Mouse (Mus musculus): ENCODE data around the gene 1700037H04Rik. TPM values are rescaled to one million over a fixed set of nuclear protein-coding genes. Genes with fewer than 3 reads are reported as not detected.

Gene 1700037H04Rik
- total and polyA plus RNA-seq, 2 experiments from 2014 or later = 44.8 to 60.4 TPM

GRCm38 (mm10) chr2:131130849-131131248, 29.0 kb downstream of the 1700037H04Rik start:
- Histone ChIP-seq H3K9me3 (ENCODE audit: low read length) (no peaks in the 10 kb centered on the region), H3K27me3 (ENCODE audit: insufficient read depth, low read length) (no peaks in the 10 kb centered on the region), H3K27ac (ENCODE audit: low read depth, low read length) (no peak overlapping the region), H3K36me3 (ENCODE audit: insufficient read depth, low read length) (no peaks in the 10 kb centered on the region), H3K9ac (replicated peaks; ENCODE audit: low read length, poor library complexity, severe bottlenecking) (no peak overlapping the region), H3K4me3 (ENCODE audit: low read depth, low read length) (no peak overlapping the region), H3K4me2 (ENCODE audit: low read depth, low read length, poor library complexity, severe bottlenecking) (no peak overlapping the region), H3K4me1 (ENCODE audit: insufficient read depth, low read length) (0 out of 2 replicates have a peak, but pooled peaks cover 8% of the 10 kb centered on the region)
- TF ChIP-seq CTCF (IDR thresholded peaks at IDR 0.05) = no peak
- 90% methylated on average over 2 of the region's 2 CpGs for WGBS
- ATAC-seq (ENCODE audit: low FRiP score) = no peak
- no peak for DNase-seq (ENCODE audit: low spot score)

- no peak for DNase-seq (ENCODE audit: low spot score)
- Histone ChIP-seq H3K36me3 (ENCODE audit: insufficient read depth, low read length) (no peaks in the 10 kb centered on the region), H3K27ac (ENCODE audit: low read depth, low read length) (no peak overlapping the region), H3K9ac (replicated peaks; ENCODE audit: low read length, poor library complexity, severe bottlenecking) (no peak overlapping the region), H3K4me3 (ENCODE audit: low read depth, low read length) (no peak overlapping the region), H3K27me3 (ENCODE audit: insufficient read depth, low read length) (no peaks in the 10 kb centered on the region), H3K4me1 (ENCODE audit: insufficient read depth, low read length) (0 out of 2 replicates have a peak, but pooled peaks cover 8% of the 10 kb centered on the region), H3K4me2 (ENCODE audit: low read depth, low read length, poor library complexity, severe bottlenecking) (no peak overlapping the region), H3K9me3 (ENCODE audit: low read length) (no peaks in the 10 kb centered on the region)
- no peak for ATAC-seq (ENCODE audit: low FRiP score)
- 86% methylated on average over 5 of the region's 5 CpGs for WGBS
- TF ChIP-seq CTCF (IDR thresholded peaks at IDR 0.05) = no peak
These were observed 30.0 kb downstream of the 1700037H04Rik start for GRCm38 (mm10) chr2:131129836-131130235.

GRCm38 (mm10) chr2:131128636-131129157, 31.2 kb downstream of the 1700037H04Rik start:
- no peak for DNase-seq (ENCODE audit: low spot score)
- no peaks in the 10 kb centered on the region for H3K9me3 ChIP-seq (ENCODE audit: low read length)

GRCm38 (mm10) chr2:131128211-131128610, 31.7 kb downstream of the 1700037H04Rik start:
- WGBS = 82% methylated on average over 5 of the region's 5 CpGs
- Histone ChIP-seq H3K9me3 (ENCODE audit: low read length) (no peaks in the 10 kb centered on the region), H3K4me3 (ENCODE audit: low read depth, low read length) (no peak overlapping the region), H3K9ac (replicated peaks; ENCODE audit: low read length, poor library complexity, severe bottlenecking) (no peak overlapping the region), H3K27me3 (ENCODE audit: insufficient read depth, low read length) (no peaks in the 10 kb centered on the region), H3K36me3 (ENCODE audit: insufficient read depth, low read length) (no peaks in the 10 kb centered on the region), H3K4me2 (ENCODE audit: low read depth, low read length, poor library complexity, severe bottlenecking) (peak overlapping the region; percentile 78; the same call in 1 of the 2 replicates), H3K27ac (ENCODE audit: low read depth, low read length) (no peak overlapping the region), H3K4me1 (ENCODE audit: insufficient read depth, low read length) (0 out of 2 replicates have a peak, but pooled peaks cover 8% of the 10 kb centered on the region)
- DNase-seq (ENCODE audit: low spot score) (no peak), ATAC-seq (ENCODE audit: low FRiP score) (no peak)
- no peak for TF ChIP-seq CTCF (IDR thresholded peaks at IDR 0.05)

More at GRCm38 (mm10) chr2:131128636-131129157, 31.2 kb downstream of the 1700037H04Rik start:
- ATAC-seq (ENCODE audit: low FRiP score) = no peak
- Histone ChIP-seq H3K4me1 (ENCODE audit: insufficient read depth, low read length) (0 out of 2 replicates have a peak, but pooled peaks cover 8% of the 10 kb centered on the region), H3K36me3 (ENCODE audit: insufficient read depth, low read length) (no peaks in the 10 kb centered on the region), H3K27ac (ENCODE audit: low read depth, low read length) (no peak overlapping the region), H3K9ac (replicated peaks; ENCODE audit: low read length, poor library complexity, severe bottlenecking) (no peak overlapping the region), H3K4me3 (ENCODE audit: low read depth, low read length) (no peak overlapping the region), H3K27me3 (ENCODE audit: insufficient read depth, low read length) (no peaks in the 10 kb centered on the region), H3K4me2 (ENCODE audit: low read depth, low read length, poor library complexity, severe bottlenecking) (0 out of 2 replicates have a peak overlapping the region, but pooled peaks have one; percentile 78)
- 73% methylated on average over 3 of the region's 3 CpGs for WGBS
- no peak for TF ChIP-seq CTCF (IDR thresholded peaks at IDR 0.05)

- H3K4me2 ChIP-seq (ENCODE audit: low read depth, low read length, poor library complexity, severe bottlenecking) = peak within 1 kb of the TSS; percentile 78
- WGBS = 3% methylated on average over 28 of the region's 28 CpGs
- H3K9me3 ChIP-seq (ENCODE audit: low read length) = no peaks in the 10 kb centered on the region
- no peaks in the 10 kb centered on the region for H3K27me3 ChIP-seq (ENCODE audit: insufficient read depth, low read length)
- 0 out of 2 replicates have a peak within 1 kb of the TSS, but pooled peaks have one; percentile 18 for H3K27ac ChIP-seq (ENCODE audit: low read depth, low read length)
- no peaks in the 10 kb centered on the region for H3K36me3 ChIP-seq (ENCODE audit: insufficient read depth, low read length)
- ATAC-seq (ENCODE audit: low FRiP score) (peak; percentile 73), DNase-seq (ENCODE audit: low spot score) (no peak)
- H3K4me1 ChIP-seq (ENCODE audit: insufficient read depth, low read length) = 0 out of 2 replicates have a peak, but pooled peaks cover 8% of the 10 kb centered on the region
- peak within 1 kb of the TSS; percentile 64 for H3K9ac ChIP-seq (replicated peaks; ENCODE audit: low read length, poor library complexity, severe bottlenecking)
- H3K4me3 ChIP-seq (ENCODE audit: low read depth, low read length) = peak within 1 kb of the TSS; percentile 38
- TF ChIP-seq CTCF (IDR thresholded peaks at IDR 0.05) = no peak
These were observed 32.6 kb downstream of the 1700037H04Rik start, which contains the start of gene Hspa12b for GRCm38 (mm10) chr2:131127161-131127730. Hspa12b (plus strand) TSS chr2:131127280.

Measured in midbrain, postnatal 0 days (tissue).